Mouse (Mus musculus) ES-E14 (cell line): ENCODE data around the gene Plekho1.

Source experiments
- HCFC1 ChIP-seq: IDR thresholded peaks from 2 replicates; pipeline ENCODE4 v1.6.1; 2012; ENCODE audit warnings: low read length, inconsistent platforms, borderline replicate concordance; ENCODE audit not compliant: insufficient read depth
- ZNF384 ChIP-seq: IDR thresholded peaks from 2 replicates; pipeline ENCODE4 v1.6.1; 2012; ENCODE audit warnings: low read depth, low read length, inconsistent platforms

DNA sequence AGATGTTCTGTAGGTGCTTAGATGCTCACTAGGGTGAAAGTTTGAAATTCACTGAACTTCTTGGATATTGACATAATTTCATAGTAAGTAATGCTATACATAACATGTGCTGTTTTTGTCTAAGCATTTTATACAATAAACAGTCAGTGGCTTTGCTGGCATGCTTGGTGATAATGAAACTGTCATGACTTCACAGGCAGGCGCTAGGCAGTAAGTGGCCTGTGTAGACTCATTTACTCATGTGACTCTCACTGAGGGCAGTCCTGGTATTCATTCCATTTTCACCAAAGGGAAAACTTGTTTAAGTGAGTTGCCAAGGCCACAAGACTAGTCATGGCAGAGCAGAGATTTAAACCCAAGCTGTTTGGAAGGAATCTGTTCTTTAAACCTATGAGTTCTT, 26.5 kb downstream of the Plekho1 start:
- TF ChIP-seq ZNF384 (no peak), HCFC1 (no peak)
